Comparison of ENCODE assay signal across 15 mouse cellular contexts in genomic region chr3:16846785-16847520, GRCm38 (mm10).
DNase-seq lines count a peak whose midpoint lies in the region; ATAC-seq lines count a peak whose summit lies in the region.
"Had no signal": no experiment of that assay in that cellular context is flagged by ENCODE, and none has a peak within 500 bp of the region (broad histone marks: within the 10 kb centered on the region; RNA-seq: fewer than 3 reads in every experiment).

No protein-coding gene starts in this region.

- H3K4me1 ChIP-seq in forebrain, embryonic 12.5 days: peaks cover 8% of the 10 kb centered on the region
- peaks cover 8% of the 10 kb centered on the region for H3K4me1 ChIP-seq in forebrain, embryonic 10.5 days
- no peaks in the 10 kb centered on the region for H3K4me1 ChIP-seq in forebrain, embryonic 15.5 days
- H3K4me1 ChIP-seq in midbrain, embryonic 11.5 days (ENCODE audit: control insufficient read depth, insufficient read depth, low read length): peaks cover 4% of the 10 kb centered on the region; the same call in 1 of the 2 replicates
- peaks cover 14% of the 10 kb centered on the region for H3K4me1 ChIP-seq in neural tube, embryonic 13.5 days (replicated peaks)
- H3K4me1 ChIP-seq: embryonic facial prominence, embryonic 12.5 days; heart, embryonic 13.5 days; liver, embryonic 15.5 days had no signal

- H3K4me2 ChIP-seq in forebrain, embryonic 12.5 days: no peak overlapping the region
- no peak overlapping the region for H3K4me2 ChIP-seq in forebrain, embryonic 15.5 days (replicated peaks)
- no peak overlapping the region for H3K4me2 ChIP-seq in midbrain, embryonic 11.5 days
- H3K4me2 ChIP-seq in neural tube, embryonic 13.5 days: peak overlapping the region; percentile 16; the same call in 1 of the 2 replicates
- H3K4me2 ChIP-seq: embryonic facial prominence, embryonic 12.5 days; heart, embryonic 13.5 days; liver, embryonic 15.5 days had no signal

- ATAC-seq in forebrain, embryonic 12.5 days (ENCODE audit: low FRiP score): peak; percentile 83
- ATAC-seq in forebrain, embryonic 15.5 days (replicated peaks): no peak
- peak; percentile 94 for ATAC-seq in midbrain, embryonic 11.5 days (ENCODE audit: low FRiP score)
- ATAC-seq in neural tube, embryonic 13.5 days (ENCODE audit: low read depth): peak; percentile 59; the same call in 1 of the 2 replicates

- no peaks in the 10 kb centered on the region for H3K9me3 ChIP-seq in forebrain, embryonic 12.5 days
- no peaks in the 10 kb centered on the region for H3K9me3 ChIP-seq in forebrain, embryonic 10.5 days
- no peaks in the 10 kb centered on the region for H3K9me3 ChIP-seq in forebrain, embryonic 15.5 days
- no peaks in the 10 kb centered on the region for H3K9me3 ChIP-seq in midbrain, embryonic 11.5 days (ENCODE audit: control insufficient read depth, low read length)
- no peaks in the 10 kb centered on the region for H3K9me3 ChIP-seq in neural tube, embryonic 13.5 days
- H3K9me3 ChIP-seq: embryonic facial prominence, embryonic 12.5 days; heart, embryonic 13.5 days; liver, embryonic 15.5 days had no signal

- DNase-seq in forebrain, embryonic 10.5 days (ENCODE audit: extremely low spot score, low spot score): no peak
- DNase-seq in midbrain, embryonic 11.5 days (ENCODE audit: low spot score, missing footprints): peak; percentile 90
- no peak for DNase-seq in adrenal gland, postnatal 14 days
- DNase-seq in urinary bladder, postnatal 4 days (ENCODE audit: low spot score in 2 of 2): no peak
- DNase-seq in gastrocnemius, postnatal 25 days: no peak
- DNase-seq: cerebellum, adult 9-10 months; lung, postnatal 4 days; right cerebral cortex, adult 18-20 months; spleen, adult 18-20 months had no signal

- H3K9ac ChIP-seq in forebrain, embryonic 12.5 days: no peak overlapping the region
- H3K9ac ChIP-seq in forebrain, embryonic 15.5 days (replicated peaks): no peak overlapping the region
- H3K9ac ChIP-seq in midbrain, embryonic 11.5 days (ENCODE audit: low read length): no peak overlapping the region; the same call in 1 of the 2 replicates
- 0 out of 2 replicates have a peak overlapping the region, but pooled peaks have one; percentile 4 for H3K9ac ChIP-seq in neural tube, embryonic 13.5 days
- H3K9ac ChIP-seq: embryonic facial prominence, embryonic 12.5 days; heart, embryonic 13.5 days; liver, embryonic 15.5 days had no signal

- no peak overlapping the region for H3K4me3 ChIP-seq in forebrain, embryonic 12.5 days (replicated peaks)
- no peak overlapping the region for H3K4me3 ChIP-seq in forebrain, embryonic 10.5 days
- no peak overlapping the region for H3K4me3 ChIP-seq in forebrain, embryonic 15.5 days
- no peak overlapping the region for H3K4me3 ChIP-seq in midbrain, embryonic 11.5 days (ENCODE audit: low read depth, low read length)
- H3K4me3 ChIP-seq in neural tube, embryonic 13.5 days: no peak overlapping the region
- H3K4me3 ChIP-seq: embryonic facial prominence, embryonic 12.5 days; heart, embryonic 13.5 days; liver, embryonic 15.5 days had no signal

- H3K36me3 ChIP-seq in forebrain, embryonic 12.5 days (replicated peaks): no peaks in the 10 kb centered on the region
- H3K36me3 ChIP-seq in forebrain, embryonic 10.5 days (replicated peaks): no peaks in the 10 kb centered on the region
- H3K36me3 ChIP-seq in forebrain, embryonic 15.5 days: no peaks in the 10 kb centered on the region
- no peaks in the 10 kb centered on the region for H3K36me3 ChIP-seq in midbrain, embryonic 11.5 days (ENCODE audit: control insufficient read depth, insufficient read depth, low read length)
- no peaks in the 10 kb centered on the region for H3K36me3 ChIP-seq in neural tube, embryonic 13.5 days
- H3K36me3 ChIP-seq: embryonic facial prominence, embryonic 12.5 days; heart, embryonic 13.5 days; liver, embryonic 15.5 days had no signal

- 0 out of 2 replicates have a peak overlapping the region, but pooled peaks have one; percentile 5 for H3K27ac ChIP-seq in forebrain, embryonic 12.5 days
- no peak overlapping the region for H3K27ac ChIP-seq in forebrain, embryonic 10.5 days
- H3K27ac ChIP-seq in forebrain, embryonic 15.5 days (replicated peaks): 0 out of 2 replicates have a peak overlapping the region, but pooled peaks have one; percentile 3
- H3K27ac ChIP-seq in midbrain, embryonic 11.5 days (ENCODE audit: low read depth, low read length): peak overlapping the region; percentile 65
- peak overlapping the region; percentile 86 for H3K27ac ChIP-seq in neural tube, embryonic 13.5 days (replicated peaks)
- H3K27ac ChIP-seq: embryonic facial prominence, embryonic 12.5 days; heart, embryonic 13.5 days; liver, embryonic 15.5 days had no signal

- no peaks in the 10 kb centered on the region for H3K27me3 ChIP-seq in forebrain, embryonic 12.5 days
- no peaks in the 10 kb centered on the region for H3K27me3 ChIP-seq in forebrain, embryonic 10.5 days (ENCODE audit: poor library complexity, severe bottlenecking)
- no peaks in the 10 kb centered on the region for H3K27me3 ChIP-seq in forebrain, embryonic 15.5 days
- no peaks in the 10 kb centered on the region for H3K27me3 ChIP-seq in midbrain, embryonic 11.5 days (ENCODE audit: control insufficient read depth, insufficient read depth, low read length)
- no peaks in the 10 kb centered on the region for H3K27me3 ChIP-seq in neural tube, embryonic 13.5 days
- H3K27me3 ChIP-seq: embryonic facial prominence, embryonic 12.5 days; heart, embryonic 13.5 days; liver, embryonic 15.5 days had no signal

- WGBS in forebrain, embryonic 12.5 days: 37% methylated on average over 4 of the region's 4 CpGs
- WGBS in forebrain, embryonic 10.5 days: 53% methylated on average over 4 of the region's 4 CpGs
- WGBS in forebrain, embryonic 15.5 days: 44% methylated on average over 4 of the region's 4 CpGs
- WGBS in midbrain, embryonic 11.5 days: 23% methylated on average over 4 of the region's 4 CpGs
- WGBS in neural tube, embryonic 13.5 days: 25% methylated on average over 4 of the region's 4 CpGs
